Mouse (Mus musculus) G1E (cell line): ENCODE results near the gene Spns2.

ENCODE experiments used
- CTCF ChIP-seq: IDR thresholded peaks from 2 replicates; pipeline ENCODE4 v1.5.1; 2012; ENCODE audit warnings: low read depth, low read length, inconsistent platforms, mixed read lengths
- GATA1 ChIP-seq: IDR thresholded peaks from 2 replicates; pipeline ENCODE4 v1.6.1; 2012; ENCODE audit warnings: borderline replicate concordance, low read length, inconsistent platforms, mixed read lengths
- POLR2AphosphoS5 ChIP-seq: IDR thresholded peaks from 2 replicates; pipeline ENCODE4 v1.6.1; 2012; ENCODE audit warnings: low read depth, low read length, inconsistent platforms; ENCODE audit not compliant: insufficient replicate concordance

DNA sequence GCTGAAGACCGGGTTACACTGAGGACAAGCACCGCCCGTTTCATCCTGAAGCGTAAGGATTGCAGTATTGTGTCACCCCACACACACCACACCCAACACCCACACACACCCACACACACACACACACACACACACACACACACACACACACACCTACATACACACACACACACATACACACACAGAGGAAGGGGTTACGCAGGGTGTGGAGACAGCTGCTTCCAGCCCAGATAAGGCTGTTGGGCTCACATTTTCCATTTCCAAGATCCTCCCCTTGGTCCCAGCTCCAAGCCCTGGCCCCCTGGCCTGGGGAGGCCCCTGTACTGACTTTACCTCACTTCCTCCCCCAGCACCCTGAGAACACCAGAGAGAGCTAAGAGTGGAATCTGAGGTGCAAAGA is 73.0 kb downstream of the Spns2 start:
- TF ChIP-seq CTCF (no peak), GATA1 (no peak), POLR2AphosphoS5 (no peak)
